8 mouse cellular contexts compared by ENCODE assay signal in the genomic region with DNA sequence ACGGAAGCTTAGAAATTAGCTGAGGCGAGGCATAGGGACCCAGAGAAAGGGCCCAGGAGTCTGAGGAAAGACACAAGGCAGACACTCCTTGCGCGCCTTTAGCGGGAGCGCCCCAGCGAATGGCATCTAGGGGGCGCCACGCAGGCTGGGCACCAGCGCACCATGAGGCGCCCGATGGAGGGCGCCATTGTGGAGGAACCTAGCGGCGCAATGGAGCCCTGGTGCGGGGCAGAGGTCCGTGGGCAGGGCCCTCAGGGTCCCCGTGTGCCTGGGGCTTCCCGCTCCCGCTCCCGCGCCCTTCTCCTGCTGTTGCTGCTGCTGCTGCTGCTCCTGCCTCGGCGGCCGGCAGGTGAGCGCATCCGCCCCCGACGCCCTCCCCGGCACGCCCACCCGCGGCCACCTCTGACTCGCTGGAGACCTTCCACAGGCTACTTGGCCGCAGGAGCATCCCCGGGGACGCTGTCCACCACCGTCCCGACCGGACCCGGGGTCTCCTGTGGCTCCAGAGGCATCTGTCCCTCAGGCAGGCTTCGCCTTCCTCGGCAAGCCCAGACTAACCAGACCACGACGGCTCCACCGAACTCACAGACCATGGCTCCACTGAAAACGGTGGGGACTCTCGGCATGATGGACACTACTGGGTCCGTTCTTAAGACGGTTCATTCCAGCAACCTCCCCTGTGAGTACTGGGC. TPM values are rescaled to one million over a fixed set of nuclear protein-coding genes. Genes with fewer than 3 reads are reported as not detected.
DNase-seq lines count a peak whose midpoint lies in the region; ATAC-seq and TF ChIP-seq lines count a peak whose summit lies in the region.

A gene (plus strand): TSS at position 187 of the 692 bp plus-strand sequence.

- peaks cover 49% of the 10 kb centered on the region for H3K27me3 ChIP-seq in heart, embryonic 10.5 days (ENCODE audit: insufficient read depth, poor library complexity, severe bottlenecking)
- H3K27me3 ChIP-seq in hindbrain, embryonic 10.5 days (ENCODE audit: insufficient read depth, poor library complexity, severe bottlenecking) = peaks cover 32% of the 10 kb centered on the region

- TF ChIP-seq CTCF in bone marrow, adult 2 months (IDR thresholded peaks at IDR 0.05; ENCODE audit: control insufficient read depth, insufficient read depth, low read length) = no peak

- TF ChIP-seq POLR2A in bone marrow, adult 2 months (IDR thresholded peaks at IDR 0.05; ENCODE audit: borderline replicate concordance, control insufficient read depth, low read depth, low read length) = no peak

- peak; percentile 50 for ATAC-seq in megakaryocyte progenitor cell, adult 5-6 weeks (replicated peaks; ENCODE audit: poor library complexity)

- peak within 1 kb of the TSS; percentile 58 for H3K4me3 ChIP-seq in heart, embryonic 10.5 days
- H3K4me3 ChIP-seq in bone marrow, adult 2 months (replicated peaks; ENCODE audit: control insufficient read depth, low read depth, low read length) = no peak within 1 kb of the TSS
- H3K4me3 ChIP-seq in hindbrain, embryonic 10.5 days = peak within 1 kb of the TSS; percentile 47

- peaks cover 14% of the 10 kb centered on the region for H3K4me1 ChIP-seq in heart, embryonic 10.5 days
- peaks cover 2% of the 10 kb centered on the region; the same call in 1 of the 2 replicates for H3K4me1 ChIP-seq in bone marrow, adult 2 months (ENCODE audit: control insufficient read depth, insufficient read depth, low read length)
- peaks cover 17% of the 10 kb centered on the region for H3K4me1 ChIP-seq in hindbrain, embryonic 10.5 days (replicated peaks)

- H3K27ac ChIP-seq in heart, embryonic 10.5 days = peak within 1 kb of the TSS; percentile 7; the same call in 1 of the 2 replicates
- H3K27ac ChIP-seq in bone marrow, adult 2 months (ENCODE audit: control insufficient read depth, insufficient read depth, low read depth, low read length, poor library complexity) = 0 out of 2 replicates have a peak within 1 kb of the TSS, but pooled peaks have one; percentile 21
- H3K27ac ChIP-seq in hindbrain, embryonic 10.5 days = peak within 1 kb of the TSS; percentile 47

- intact Hi-C loops in heart, postnatal 25 days (cut with DNase I) = no loop called here

- 8% methylated on average over 50 of the region's 50 CpGs for WGBS in heart, embryonic 10.5 days
- WGBS in bone marrow, adult 2 months = 30% methylated on average over 49 of the region's 50 CpGs
- 8% methylated on average over 50 of the region's 50 CpGs for WGBS in hindbrain, embryonic 10.5 days

- H3K36me3 ChIP-seq in heart, embryonic 10.5 days = no peaks in the 10 kb centered on the region
- no peaks in the 10 kb centered on the region for H3K36me3 ChIP-seq in hindbrain, embryonic 10.5 days

- no peaks in the 10 kb centered on the region for H3K9me3 ChIP-seq in heart, embryonic 10.5 days
- H3K9me3 ChIP-seq in hindbrain, embryonic 10.5 days = no peaks in the 10 kb centered on the region

- no peak for DNase-seq in heart, embryonic 10.5 days (ENCODE audit: low spot score)
- no peak for DNase-seq in heart, postnatal 25 days (ENCODE audit: low spot score)
- DNase-seq in hindbrain, embryonic 10.5 days (ENCODE audit: low spot score) = peak; percentile 43
- DNase-seq in thymus, postnatal 25 days = peak; percentile 46
- DNase-seq in urinary bladder, postnatal 14 days (ENCODE audit: low spot score) = no peak
- DNase-seq in layer of hippocampus, adult 9-11 months = no peak

RNA-seq across cellular contexts. Expression of the gene that starts here (rescaled TPM):
- polyA plus RNA-seq in heart, embryonic 10.5 days (2016; fragmentation: Nextera tagmentation; extraction: Ambion mirVana) = 0.43 and 0.45 TPM in 2 replicates
- total RNA-seq in heart, postnatal 25 days (2021) = not detected
- polyA plus RNA-seq in bone marrow, adult 2 months (2011; ENCODE audit: insufficient read depth, insufficient read length, low replicate concordance, missing spikeins) = 5.1 and 6.9 TPM in 2 replicates
- 0.68 and 0.88 TPM in 2 replicates for polyA plus RNA-seq in hindbrain, embryonic 10.5 days (2016; fragmentation: Nextera tagmentation; extraction: Ambion mirVana)
- total RNA-seq in megakaryocyte progenitor cell, adult 5-6 weeks (2015) = 2.3 and 10.4 TPM in 2 replicates
- total RNA-seq in megakaryocyte progenitor cell, adult 5-6 weeks (2017) = 1.4 and 1.6 TPM in 2 replicates

Comparison
In these comparisons a context has a peak if more than half of its experiments do, and no peak if none do; other contexts are left out.
1. Peak in DNase-seq, H3K4me3 ChIP-seq and H3K27ac ChIP-seq in hindbrain, embryonic 10.5 days; RNA of the gene not detected or under 1 TPM.